In the genomic region with DNA sequence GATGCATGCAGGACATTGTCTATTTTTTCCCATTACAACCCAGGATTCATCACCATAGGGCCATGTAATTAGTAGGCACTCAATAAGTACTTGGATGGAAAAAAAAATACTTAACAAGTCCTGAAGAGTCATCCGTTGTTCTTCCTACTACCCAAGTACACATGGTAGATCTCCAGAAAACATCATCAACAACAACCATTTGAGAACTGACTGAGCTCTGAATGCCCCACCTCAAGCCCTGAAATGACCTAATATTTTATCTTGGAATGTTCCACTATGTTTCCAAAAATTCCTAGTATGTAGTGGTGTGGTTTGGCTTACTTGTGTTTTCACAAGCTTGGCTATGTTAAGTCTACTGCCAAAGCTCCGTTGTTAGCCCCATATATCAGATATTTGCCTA, we compare ENCODE assay signal across 31 mouse cellular contexts.
A peak's percentile ranks its signal among the peaks of the same experiment; 100 is the strongest.
DNase-seq lines count a peak whose midpoint lies in the region; ATAC-seq lines count a peak whose summit lies in the region.
"Had no signal": no experiment of that assay in that cellular context is flagged by ENCODE, and none has a peak within 500 bp of the region (broad histone marks: within the 10 kb centered on the region; RNA-seq: fewer than 3 reads in every experiment).

No protein-coding gene starts in this region.

- H3K4me2 ChIP-seq in heart, embryonic 11.5 days: no peak overlapping the region
- no peak overlapping the region for H3K4me2 ChIP-seq in midbrain, embryonic 16.5 days (ENCODE audit: low read length)
- H3K4me2 ChIP-seq: embryonic facial prominence, embryonic 13.5 days; forebrain, embryonic 12.5 days; forebrain, embryonic 15.5 days; heart, embryonic 12.5 days; heart, embryonic 15.5 days; hindbrain, embryonic 14.5 days had no signal

- H3K36me3 ChIP-seq in heart, embryonic 11.5 days (ENCODE audit: control insufficient read depth, insufficient read depth, low read length): no peaks in the 10 kb centered on the region
- H3K36me3 ChIP-seq in midbrain, embryonic 16.5 days (ENCODE audit: control insufficient read depth, insufficient read depth, low read length): no peaks in the 10 kb centered on the region
- H3K36me3 ChIP-seq: embryonic facial prominence, embryonic 10.5 days; embryonic facial prominence, embryonic 13.5 days; forebrain, embryonic 12.5 days; forebrain, embryonic 15.5 days; heart, embryonic 12.5 days had no signal

- ATAC-seq in heart, embryonic 11.5 days (replicated peaks; ENCODE audit: insufficient number of reproducible peaks, low FRiP score, low TSS enrichment): no peak
- ATAC-seq in midbrain, embryonic 16.5 days: no peak
- ATAC-seq: CD4-positive, CD25-positive, alpha-beta regulatory T cell, adult 4 months; forebrain, embryonic 15.5 days; hindbrain, postnatal 0 days; inflammation-experienced regulatory T-cells, adult 6 months; intestine, embryonic 16.5 days; Patski had no signal

- peaks cover 6% of the 10 kb centered on the region; the same call in 1 of the 2 replicates for H3K9me3 ChIP-seq in heart, embryonic 11.5 days (replicated peaks; ENCODE audit: control insufficient read depth, low read length)
- no peaks in the 10 kb centered on the region for H3K9me3 ChIP-seq in midbrain, embryonic 16.5 days (replicated peaks; ENCODE audit: control insufficient read depth, low read length, poor library complexity, severe bottlenecking)
- H3K9me3 ChIP-seq: embryonic facial prominence, embryonic 13.5 days; forebrain, embryonic 12.5 days; forebrain, embryonic 15.5 days had no signal

- no peak overlapping the region for H3K27ac ChIP-seq in heart, embryonic 11.5 days (ENCODE audit: low read depth, low read length)
- no peak overlapping the region for H3K27ac ChIP-seq in midbrain, embryonic 16.5 days (ENCODE audit: low read length)
- H3K27ac ChIP-seq: embryonic facial prominence, embryonic 10.5 days; embryonic facial prominence, embryonic 13.5 days; forebrain, embryonic 12.5 days; forebrain, embryonic 15.5 days; heart, embryonic 15.5 days; hindbrain, embryonic 14.5 days; hindbrain, postnatal 0 days had no signal

- no peaks in the 10 kb centered on the region for H3K27me3 ChIP-seq in heart, embryonic 11.5 days (ENCODE audit: control insufficient read depth, insufficient read depth, low read length)
- no peaks in the 10 kb centered on the region for H3K27me3 ChIP-seq in midbrain, embryonic 16.5 days (ENCODE audit: control insufficient read depth, insufficient read depth, low read depth, low read length)
- H3K27me3 ChIP-seq: embryonic facial prominence, embryonic 13.5 days; forebrain, embryonic 12.5 days; forebrain, embryonic 15.5 days; heart, embryonic 12.5 days; heart, embryonic 15.5 days; Patski had no signal

- 71% methylated on average over 2 of the region's 2 CpGs for WGBS in heart, embryonic 11.5 days (ENCODE audit: insufficient replicate concordance)
- 90% methylated on average over 2 of the region's 2 CpGs for WGBS in midbrain, embryonic 16.5 days

- no peak overlapping the region for H3K9ac ChIP-seq in heart, embryonic 11.5 days (ENCODE audit: low read depth, low read length)
- H3K9ac ChIP-seq in midbrain, embryonic 16.5 days (ENCODE audit: low read depth, low read length): no peak overlapping the region
- H3K9ac ChIP-seq: embryonic facial prominence, embryonic 13.5 days; forebrain, embryonic 12.5 days; forebrain, embryonic 15.5 days; heart, embryonic 12.5 days; heart, embryonic 15.5 days; hindbrain, embryonic 14.5 days had no signal

- H3K4me3 ChIP-seq in heart, embryonic 11.5 days (ENCODE audit: low read depth, low read length): no peak overlapping the region
- H3K4me3 ChIP-seq in midbrain, embryonic 16.5 days (ENCODE audit: low read depth, low read length): no peak overlapping the region
- H3K4me3 ChIP-seq: embryonic facial prominence, embryonic 10.5 days; embryonic facial prominence, embryonic 13.5 days; erythroblast, embryonic 14.5 days; forebrain, embryonic 12.5 days; forebrain, embryonic 15.5 days; heart, embryonic 12.5 days; heart, embryonic 15.5 days had no signal

- peak; percentile 7 for DNase-seq in gastrocnemius, adult 18-20 months (ENCODE audit: low spot score)
- DNase-seq in gastrocnemius, postnatal 4 days (ENCODE audit: low spot score in 2 of 2): no peak
- DNase-seq in heart, adult 8-10 months (ENCODE audit: low spot score): peak; percentile 44
- DNase-seq in 3134 (ENCODE audit: extremely low read depth, insufficient read length, low spot score) (peak; percentile 48), NIH3T3 (ENCODE audit: low read depth) (peak; percentile 42)
- DNase-seq in left cerebral cortex, adult 8-10 months (ENCODE audit: low spot score in 2 of 2): no peak
- DNase-seq: adrenal gland, postnatal 10 days; adrenal gland, postnatal 36 days; cerebellum, adult 18-20 months; cerebellum, postnatal 10 days; cerebellum, postnatal 36 days; embryo, embryonic 11 days; gastrocnemius, postnatal 14 days; heart, postnatal 10 days; heart, postnatal 4 days; kidney, adult 18-20 months had no signal

- no peaks in the 10 kb centered on the region for H3K4me1 ChIP-seq in heart, embryonic 11.5 days (ENCODE audit: control insufficient read depth, insufficient read depth, low read length)
- no peaks in the 10 kb centered on the region for H3K4me1 ChIP-seq in midbrain, embryonic 16.5 days (ENCODE audit: control insufficient read depth, insufficient read depth, low read length)
- H3K4me1 ChIP-seq: embryonic facial prominence, embryonic 10.5 days; forebrain, embryonic 12.5 days; forebrain, embryonic 15.5 days; heart, embryonic 12.5 days; heart, embryonic 15.5 days had no signal

Comparison
In these comparisons a context has a peak if more than half of its experiments do, and no peak if none do; other contexts are left out.
1. DNase-seq: peak in gastrocnemius, adult 18-20 months (single experiment), heart, adult 8-10 months (single experiment), 3134 (single experiment) and NIH3T3 (single experiment); none in gastrocnemius, postnatal 4 days (0 of 2) and left cerebral cortex, adult 8-10 months (0 of 2).